Mouse (Mus musculus): ENCODE data around the gene Tmem117. TPM values are rescaled to one million over a fixed set of nuclear protein-coding genes. Genes with fewer than 3 reads are reported as not detected.

Gene Tmem117
- total and polyA plus RNA-seq, 3 experiments, result not detected

DNA sequence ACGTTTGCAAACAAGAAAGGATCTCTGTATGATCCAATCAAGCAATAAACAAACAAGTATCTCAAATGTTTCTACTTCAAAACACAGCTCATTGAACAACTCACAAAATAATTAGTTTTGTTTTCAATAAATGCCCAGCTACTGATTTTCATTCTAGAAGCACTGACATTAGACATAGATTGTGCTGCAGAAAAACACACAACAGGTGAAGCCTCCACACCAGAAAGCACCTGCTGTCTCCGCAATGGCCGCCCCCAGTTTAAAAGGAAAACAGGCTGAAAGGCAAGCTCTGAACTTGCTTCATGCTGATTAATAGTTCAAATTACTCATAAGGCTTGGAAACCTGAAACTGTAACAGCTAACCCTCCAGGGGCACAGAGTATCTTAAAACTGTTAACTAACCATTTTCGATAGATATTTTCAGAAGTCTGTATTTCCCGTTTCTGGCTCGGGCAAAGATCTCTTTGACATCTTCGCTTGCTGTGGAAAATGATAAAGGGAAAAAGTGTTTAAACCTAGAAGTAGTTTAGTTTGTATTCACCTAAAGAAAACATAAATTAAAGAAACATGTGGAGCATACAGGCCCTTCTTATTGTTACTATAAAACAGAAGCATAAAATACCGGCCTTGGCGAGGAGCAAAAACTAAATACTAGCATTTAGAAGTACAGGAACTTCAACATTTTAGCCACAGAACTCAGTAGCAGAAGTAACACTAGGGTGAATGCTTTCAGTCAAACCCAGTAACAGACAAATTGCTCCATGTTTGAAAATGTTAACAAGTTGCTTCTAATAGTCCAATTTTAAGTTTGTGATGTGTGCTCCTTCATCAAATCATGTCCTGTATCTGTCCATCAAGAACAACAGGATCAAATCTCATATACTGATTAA is 41.0 kb upstream of the Tmem117 start (continued):
- no peak for TF ChIP-seq MYB (IDR thresholded peaks at IDR 0.05; ENCODE audit: low read depth, low read length)
- 0 out of 2 replicates have a peak, but pooled peaks have one; percentile 10 for TF ChIP-seq ELF1 (IDR thresholded peaks at IDR 0.05; ENCODE audit: low read depth, low read length)
- TF ChIP-seq MAFK (IDR thresholded peaks at IDR 0.05; ENCODE audit: borderline replicate concordance, low read depth, low read length), result no peak
- TF ChIP-seq TBP (IDR thresholded peaks at IDR 0.05; ENCODE audit: low read depth, low read length), result 0 out of 2 replicates have a peak, but pooled peaks have one; percentile 29
- TF ChIP-seq BHLHE40 (IDR thresholded peaks at IDR 0.05; ENCODE audit: borderline replicate concordance, low read depth, low read length), result no peak
- no peak for TF ChIP-seq MAX (IDR thresholded peaks at IDR 0.05; ENCODE audit: low read length)
- no peak for TF ChIP-seq NRF1 (IDR thresholded peaks at IDR 0.05; ENCODE audit: insufficient read depth, low read depth, low read length, poor library complexity, severe bottlenecking)
- peak; percentile 54 for TF ChIP-seq SIN3A (IDR thresholded peaks at IDR 0.05; ENCODE audit: low read length)
- TF ChIP-seq POLR2AphosphoS2 (IDR thresholded peaks at IDR 0.05; ENCODE audit: low read length), result no peak; the same call in 1 of the 2 replicates
- 0 out of 2 replicates have a peak, but pooled peaks have one; percentile 26 for TF ChIP-seq MYC (IDR thresholded peaks at IDR 0.05; ENCODE audit: low read depth, low read length)
- no peak for TF ChIP-seq ZKSCAN1 (IDR thresholded peaks at IDR 0.05; ENCODE audit: low read depth, low read length)
- TF ChIP-seq UBTF (IDR thresholded peaks at IDR 0.05; ENCODE audit: borderline replicate concordance, insufficient read depth, low read depth, low read length), result peak; percentile 75; the same call in 1 of the 2 replicates

DNA sequence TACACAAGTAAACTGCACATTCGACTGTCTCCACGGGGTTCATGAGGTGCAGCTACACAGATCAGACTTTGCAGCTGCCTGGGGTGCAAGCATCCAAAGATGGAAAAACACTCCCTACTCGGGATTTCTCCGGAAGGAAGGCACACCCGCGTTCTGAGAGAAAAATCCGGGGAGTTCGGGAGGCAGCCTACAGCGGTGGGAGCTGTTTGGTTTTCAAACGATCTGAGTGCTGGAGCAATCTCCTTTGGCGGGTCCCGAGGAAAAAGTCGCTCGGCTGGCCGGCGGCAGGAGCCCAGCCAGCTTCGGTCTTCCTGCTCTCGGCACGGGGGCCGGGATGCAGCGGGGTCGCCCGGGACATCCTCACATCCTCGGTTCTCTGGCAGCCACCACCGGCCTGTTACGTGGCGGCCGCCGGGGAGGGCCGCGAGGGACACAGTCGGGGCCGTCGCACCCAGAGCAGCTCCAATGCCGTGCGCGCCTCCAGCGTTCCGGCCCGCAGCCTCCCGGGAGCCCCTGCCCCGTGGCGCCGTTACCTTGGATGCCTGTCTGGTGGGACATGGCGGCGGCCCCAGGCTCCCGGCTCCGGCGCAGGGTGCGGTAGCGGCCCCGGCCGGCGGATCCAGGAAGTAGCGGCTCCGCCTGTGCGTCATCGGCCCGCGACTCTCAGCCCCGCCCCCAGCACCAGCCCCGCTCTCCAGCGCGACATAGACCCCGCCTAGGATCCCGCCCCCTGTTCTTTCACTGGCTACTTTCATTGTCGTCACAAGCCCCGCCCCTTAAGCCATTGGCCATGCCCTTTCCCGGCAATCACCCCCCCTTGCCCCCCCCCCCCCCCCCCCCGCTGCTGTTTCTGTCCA is 39.6 kb upstream of the Tmem117 start, which contains the start of gene Twf1:
Gene Twf1, minus strand, starts transcription at position 671 of the 857 bp plus-strand sequence.
- peak within 1 kb of the TSS; percentile 20 for H3K27ac ChIP-seq (ENCODE audit: control insufficient read depth, low read depth, low read length)
- H3K27me3 ChIP-seq (ENCODE audit: control insufficient read depth in 1 of 2, insufficient read depth in 2 of 2, low read length in 2 of 2), result no peaks in the 10 kb centered on the region
- H3K79me2 ChIP-seq (ENCODE audit: control insufficient read depth, insufficient read depth, low read length, poor library complexity), result peaks cover 14% of the 10 kb centered on the region
- peak; percentile 99 for DNase-seq (ENCODE audit: low read depth, low spot score)
- H3K9ac ChIP-seq (ENCODE audit: control insufficient read depth, low read depth, low read length, poor library complexity, severe bottlenecking), result peak within 1 kb of the TSS; percentile 93
- peaks cover 19 to 27% of the 10 kb centered on the region in 2 experiments for H3K4me1 ChIP-seq (ENCODE audit: control insufficient read depth in 1 of 2, insufficient read depth in 2 of 2, low read length in 2 of 2)
- no peaks in the 10 kb centered on the region for H3K9me3 ChIP-seq (replicated peaks; ENCODE audit: insufficient read depth, low read length)
- H3K4me3 ChIP-seq (ENCODE audit: control insufficient read depth in 1 of 2, insufficient read depth in 1 of 2, low read depth in 2 of 2, low read length in 2 of 2), result peak within 1 kb of the TSS; percentile 70 to 98
- peaks cover 13 to 28% of the 10 kb centered on the region in 2 experiments for H3K36me3 ChIP-seq (ENCODE audit: control insufficient read depth in 1 of 2, insufficient read depth in 2 of 2, low read length in 2 of 2)
- no peak; the same call in 1 of the 2 replicates for TF ChIP-seq ZNF384 (IDR thresholded peaks at IDR 0.05; ENCODE audit: low read depth, low read length)
- peak; percentile 76 for TF ChIP-seq MAX (IDR thresholded peaks at IDR 0.05; ENCODE audit: low read length)
- no peak for TF ChIP-seq MAFK (IDR thresholded peaks at IDR 0.05; ENCODE audit: borderline replicate concordance, low read depth, low read length)
- TF ChIP-seq GABPA (IDR thresholded peaks at IDR 0.05; ENCODE audit: low read depth, low read length), result no peak
- 0 out of 2 replicates have a peak, but pooled peaks have one; percentile 25 for TF ChIP-seq NRF1 (IDR thresholded peaks at IDR 0.05; ENCODE audit: insufficient read depth, low read depth, low read length, poor library complexity, severe bottlenecking)
- peak in 1 of 2 experiments; percentile 1; a peak in 1 of 4 replicates for TF ChIP-seq EP300 (IDR thresholded peaks at IDR 0.05; ENCODE audit: low read depth in 1 of 2, low read length in 2 of 2)
- no peak for TF ChIP-seq MYC (IDR thresholded peaks at IDR 0.05; ENCODE audit: low read depth, low read length)
- no peak for TF ChIP-seq RAD21 (IDR thresholded peaks at IDR 0.05; ENCODE audit: low read depth, low read length)
- peak; percentile 39 for TF ChIP-seq USF1 (IDR thresholded peaks at IDR 0.05; ENCODE audit: low read depth, low read length)
- TF ChIP-seq TBP (IDR thresholded peaks at IDR 0.05; ENCODE audit: low read depth, low read length), result 0 out of 2 replicates have a peak, but pooled peaks have one; percentile 28
- TF ChIP-seq ZMIZ1 (IDR thresholded peaks at IDR 0.05; ENCODE audit: low read depth, low read length), result peak; percentile 89
- peak; percentile 37 for TF ChIP-seq ZC3H11A (IDR thresholded peaks at IDR 0.05; ENCODE audit: low read depth, low read length)
- TF ChIP-seq ELF1 (IDR thresholded peaks at IDR 0.05; ENCODE audit: low read depth, low read length), result peak; percentile 100
- 0 out of 2 replicates have a peak, but pooled peaks have one; percentile 25 for TF ChIP-seq ETS1 (IDR thresholded peaks at IDR 0.05; ENCODE audit: low read depth, low read length)
- no peak for TF ChIP-seq SMC3 (IDR thresholded peaks at IDR 0.05; ENCODE audit: low read depth, low read length)
- TF ChIP-seq ZKSCAN1 (IDR thresholded peaks at IDR 0.05; ENCODE audit: low read depth, low read length), result no peak
- TF ChIP-seq UBTF (IDR thresholded peaks at IDR 0.05; ENCODE audit: borderline replicate concordance, insufficient read depth, low read depth, low read length), result peak; percentile 45; the same call in 1 of the 2 replicates
- TF ChIP-seq POLR2AphosphoS5 (IDR thresholded peaks at IDR 0.05; ENCODE audit: borderline replicate concordance, low read depth, low read length), result 0 out of 2 replicates have a peak, but pooled peaks have one; percentile 25
- 0 out of 2 replicates have a peak, but pooled peaks have one; percentile 8 for TF ChIP-seq MEF2A (IDR thresholded peaks at IDR 0.05; ENCODE audit: extremely low read depth, insufficient replicate concordance, low read depth, low read length, poor library complexity, severe bottlenecking)
- no peak for TF ChIP-seq TAL1 (IDR thresholded peaks at IDR 0.05; ENCODE audit: low read length)
- TF ChIP-seq CHD1 (IDR thresholded peaks at IDR 0.05; ENCODE audit: low read depth, low read length), result no peak; the same call in 1 of the 2 replicates
- TF ChIP-seq MXI1 (IDR thresholded peaks at IDR 0.05; ENCODE audit: low read depth, low read length), result peak; percentile 72
- TF ChIP-seq POLR2AphosphoS2 (IDR thresholded peaks at IDR 0.05; ENCODE audit: low read length), result peak; percentile 89
- TF ChIP-seq NELFE (IDR thresholded peaks at IDR 0.05; ENCODE audit: low read depth, low read length), result peak; percentile 90
